Mouse (Mus musculus) intestine, postnatal 0 days (tissue): ENCODE measurements around the gene Ppp1r12b. TPM values are rescaled to one million over a fixed set of nuclear protein-coding genes. Genes with fewer than 3 reads are reported as not detected.

Experiments used
- ATAC-seq: fragments of 200-750 bp; cut with Nextera tagmentation; 2 replicates; pipeline ENCODE4 v1.8.0; 2017; ENCODE audit warnings: mild to moderate bottlenecking, moderate TSS enrichment, moderate library complexity
- H3K27ac ChIP-seq: fragments of 300-500 bp; sonication (generic); 2 replicates; pipeline ENCODE4 v1.5.1; 2014; ENCODE audit warnings: mild to moderate bottlenecking, low read depth, low read length, moderate library complexity
- H3K27me3 ChIP-seq: fragments of 300-500 bp; sonication (generic); replicated peaks from 2 replicates; pipeline ENCODE4 v1.6.1; 2014; ENCODE audit warnings: low read length, mixed read lengths; ENCODE audit not compliant: control insufficient read depth, insufficient read depth
- H3K36me3 ChIP-seq: fragments of 300-500 bp; sonication (generic); 2 replicates; pipeline ENCODE4 v1.6.1; 2014; ENCODE audit warnings: mild to moderate bottlenecking, moderate library complexity; ENCODE audit not compliant: control insufficient read depth, insufficient read depth
- H3K4me1 ChIP-seq: fragments of 300-500 bp; sonication (generic); replicated peaks from 2 replicates; pipeline ENCODE4 v1.6.1; 2014; ENCODE audit warnings: antibody characterized with exemption, low read length, mixed read lengths; ENCODE audit not compliant: control insufficient read depth, insufficient read depth
- H3K4me2 ChIP-seq: fragments of 300-500 bp; sonication (generic); replicated peaks from 2 replicates; pipeline ENCODE4 v1.6.1; 2014; ENCODE audit warnings: low read depth, mild to moderate bottlenecking, moderate library complexity
- H3K4me3 ChIP-seq: fragments of 300-500 bp; sonication (generic); 2 replicates; pipeline ENCODE4 v1.5.1; 2014; ENCODE audit warnings: low read depth, low read length
- H3K9ac ChIP-seq: fragments of 300-500 bp; sonication (generic); 2 replicates; pipeline ENCODE4 v1.6.1; 2014; ENCODE audit warnings: mild to moderate bottlenecking, low read depth, low read length
- H3K9me3 ChIP-seq: fragments of 300-500 bp; sonication (generic); 2 replicates; pipeline ENCODE4 v1.6.1; 2016; ENCODE audit warnings: mixed run types; ENCODE audit not compliant: control insufficient read depth
- CTCF ChIP-seq: sonication (generic); IDR thresholded peaks from 2 replicates; pipeline ENCODE4 v1.5.1; 2016; ENCODE audit warnings: low read depth, mild to moderate bottlenecking, control low read depth, antibody characterized with exemption, moderate library complexity
- WGBS: fragments of 180-500 bp; shearing (Covaris S2); extraction: QIAGEN DNeasy Blood & Tissue Kit; methylation state at CpG from one replicate; pipeline ENCODE4 v1.1.7; 2014; 5-methylcytosine and 5-hydroxymethylcytosine counted together
- polyA plus RNA-seq: library from polyadenylated mRNA; unstranded; fragments of >200 nt; fragmentation: Nextera tagmentation; extraction: Ambion mirVana; gene quantifications from 2 replicates; pipeline ENCODE4 v1.2.1, GENCODE M21; 2015

The Ppp1r12b gene
- polyA plus RNA-seq, 1 experiment from 2014 or later = 11.5 TPM

DNA sequence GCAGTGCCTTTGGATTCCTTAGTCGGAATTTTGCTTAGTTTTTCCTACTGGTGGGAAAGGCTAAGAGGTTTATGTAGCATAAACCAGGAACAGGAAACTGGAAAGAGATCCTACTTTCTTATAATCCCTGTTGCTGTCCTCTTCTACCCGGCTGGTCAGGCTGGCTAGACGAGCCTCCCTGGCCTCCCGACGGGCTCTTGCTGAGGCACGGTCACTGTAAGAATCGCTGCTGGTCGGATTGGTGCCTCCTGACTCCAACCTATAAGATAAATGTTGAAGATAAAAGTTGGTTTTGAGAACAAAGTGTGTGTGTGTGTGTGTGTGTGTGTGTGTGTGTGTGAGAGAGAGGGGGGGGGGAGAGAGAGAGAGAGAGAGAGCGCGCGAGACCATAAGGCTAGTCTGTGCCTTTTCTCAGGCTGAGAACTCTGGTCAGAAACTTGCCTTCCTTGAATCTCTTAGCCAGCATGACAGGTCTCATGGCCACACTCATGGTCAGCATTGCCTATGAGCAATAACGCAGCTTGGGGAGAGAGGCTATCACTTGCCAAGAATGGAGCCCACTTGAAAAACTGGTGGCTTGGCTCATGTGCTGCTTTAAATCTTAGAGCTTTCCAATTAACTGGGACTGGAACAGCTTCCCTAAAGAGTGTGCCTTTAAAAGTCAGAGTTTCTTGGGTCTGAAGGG lies 178.4 kb downstream of the Ppp1r12b start:
- no peaks in the 10 kb centered on the region; the same call in 1 of the 2 replicates for H3K4me1 ChIP-seq
- no peaks in the 10 kb centered on the region for H3K27me3 ChIP-seq
- peaks cover 10% of the 10 kb centered on the region for H3K36me3 ChIP-seq
- ATAC-seq = no peak
- H3K27ac ChIP-seq = no peak overlapping the region
- no peak overlapping the region for H3K9ac ChIP-seq
- no peak overlapping the region for H3K4me3 ChIP-seq
- no peaks in the 10 kb centered on the region for H3K9me3 ChIP-seq
- H3K4me2 ChIP-seq = no peak overlapping the region
- WGBS = 82% methylated on average over 12 of the region's 12 CpGs
- no peak for TF ChIP-seq CTCF

DNA sequence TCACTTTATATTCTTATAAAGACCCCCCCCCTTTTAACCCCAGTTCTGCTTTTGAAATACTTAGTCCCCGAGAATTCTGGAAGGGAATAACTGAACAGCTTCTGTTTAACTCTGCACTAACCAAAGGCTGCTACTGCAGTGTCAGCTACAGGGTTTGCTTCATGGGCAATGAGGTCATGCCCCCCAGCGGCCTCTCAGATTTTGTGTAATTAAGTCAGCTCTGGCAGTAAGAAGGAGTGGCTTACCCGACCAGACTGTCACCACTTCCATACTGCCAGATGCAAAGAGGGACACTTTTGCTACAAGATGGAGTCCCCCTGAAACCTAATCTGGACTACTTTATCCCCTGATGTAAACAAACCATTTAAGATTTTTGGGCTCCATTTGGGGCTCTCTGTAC lies 180.1 kb downstream of the Ppp1r12b start:
- Histone ChIP-seq H3K9ac (no peak overlapping the region), H3K4me1 (peaks cover 2% of the 10 kb centered on the region; the same call in 1 of the 2 replicates), H3K4me3 (no peak overlapping the region), H3K27ac (no peak overlapping the region), H3K36me3 (peaks cover 18% of the 10 kb centered on the region), H3K4me2 (no peak overlapping the region), H3K27me3 (no peaks in the 10 kb centered on the region), H3K9me3 (no peaks in the 10 kb centered on the region)
- 50% methylated on average over 3 of the region's 3 CpGs for WGBS
- ATAC-seq = no peak
- no peak for TF ChIP-seq CTCF

DNA sequence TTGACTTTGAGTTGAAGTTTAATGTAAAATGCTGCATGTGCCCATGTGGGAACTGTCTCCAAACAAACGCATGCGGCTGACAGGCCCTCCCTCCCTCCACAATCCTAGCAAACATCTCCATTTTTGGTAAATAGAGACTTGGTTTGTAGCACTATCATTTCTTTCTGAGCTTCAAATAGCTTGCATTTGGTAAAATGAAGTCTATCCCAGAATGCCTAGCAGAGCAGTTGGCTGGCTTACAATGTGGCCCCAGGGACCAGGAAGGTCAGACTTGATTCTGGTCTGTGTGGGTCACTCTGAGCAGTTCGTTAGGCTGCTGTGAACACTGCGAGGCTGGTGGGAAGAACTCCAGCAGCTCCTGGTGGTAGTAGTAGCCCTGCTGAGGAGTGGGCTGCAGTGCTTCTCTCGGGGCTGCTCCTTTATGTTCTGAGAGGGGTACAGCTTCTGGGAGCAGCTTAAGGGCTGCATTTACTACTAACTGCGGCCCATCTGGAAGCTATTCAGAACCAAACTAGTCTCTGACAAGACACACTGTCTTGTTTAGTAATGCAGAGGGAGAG lies 180.9 kb downstream of the Ppp1r12b start:
- peaks cover 2% of the 10 kb centered on the region; the same call in 1 of the 2 replicates for H3K4me1 ChIP-seq
- H3K9ac ChIP-seq = no peak overlapping the region
- H3K27ac ChIP-seq = peak overlapping the region; percentile 54; the same call in 1 of the 2 replicates
- ATAC-seq = no peak
- no peak overlapping the region for H3K4me2 ChIP-seq
- H3K27me3 ChIP-seq = no peaks in the 10 kb centered on the region
- peak; percentile 20; the same call in 1 of the 2 replicates for TF ChIP-seq CTCF
- peaks cover 21% of the 10 kb centered on the region for H3K36me3 ChIP-seq
- no peaks in the 10 kb centered on the region for H3K9me3 ChIP-seq
- no peak overlapping the region for H3K4me3 ChIP-seq
- 57% methylated on average over 6 of the region's 6 CpGs for WGBS

DNA sequence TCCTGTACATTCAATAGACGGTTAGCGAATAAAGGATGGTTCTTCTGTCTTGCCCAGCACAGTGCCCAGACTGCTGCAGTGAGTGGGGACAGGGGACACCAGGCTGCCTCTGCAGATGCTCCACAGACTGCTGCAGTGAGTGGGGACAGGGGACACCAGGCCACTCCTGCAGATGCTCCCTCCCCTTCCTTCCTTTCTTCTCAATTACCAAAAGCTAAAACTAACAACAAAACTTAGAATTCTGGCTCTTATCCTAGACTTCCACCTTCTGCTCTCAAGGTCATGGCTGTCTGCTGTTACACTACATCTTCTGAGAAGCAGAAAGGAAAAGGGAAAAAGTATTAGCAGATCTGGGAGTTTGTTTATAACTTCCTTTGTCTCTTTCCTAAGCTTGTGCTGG lies 181.5 kb downstream of the Ppp1r12b start:
- WGBS = 67% methylated on average over 2 of the region's 2 CpGs
- Histone ChIP-seq H3K9ac (no peak overlapping the region), H3K9me3 (no peaks in the 10 kb centered on the region), H3K4me3 (no peak overlapping the region), H3K4me1 (peaks cover 2% of the 10 kb centered on the region; the same call in 1 of the 2 replicates), H3K36me3 (peaks cover 21% of the 10 kb centered on the region), H3K4me2 (no peak overlapping the region), H3K27me3 (no peaks in the 10 kb centered on the region), H3K27ac (peak overlapping the region; percentile 54; the same call in 1 of the 2 replicates)
- ATAC-seq = no peak
- no peak for TF ChIP-seq CTCF

DNA sequence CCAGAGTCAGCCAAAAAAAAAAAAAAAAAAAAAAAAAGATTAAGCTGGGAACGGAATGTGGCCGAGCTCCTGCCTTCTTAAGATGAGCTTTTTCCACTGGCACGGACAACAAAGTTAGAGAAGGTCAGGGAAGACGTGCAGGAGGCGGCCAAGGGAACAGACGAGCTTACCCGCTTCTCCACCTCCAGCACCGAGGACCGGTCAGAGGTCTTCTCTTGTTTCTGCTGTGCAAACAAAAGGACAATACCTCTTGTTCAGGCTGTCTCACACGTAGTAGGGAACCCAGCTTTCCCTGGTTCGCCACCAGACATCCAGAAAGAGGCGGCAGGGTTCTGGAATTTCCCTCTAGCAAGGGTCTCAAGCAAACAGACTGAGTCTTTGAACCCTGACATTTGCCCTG lies 182.5 kb downstream of the Ppp1r12b start:
- Histone ChIP-seq H3K9me3 (no peaks in the 10 kb centered on the region), H3K4me1 (peaks cover 2% of the 10 kb centered on the region; the same call in 1 of the 2 replicates), H3K4me3 (no peak overlapping the region), H3K27ac (peak overlapping the region; percentile 35; the same call in 1 of the 2 replicates), H3K9ac (no peak overlapping the region), H3K4me2 (no peak overlapping the region), H3K36me3 (peaks cover 21% of the 10 kb centered on the region), H3K27me3 (no peaks in the 10 kb centered on the region)
- no peak for ATAC-seq
- no peak for TF ChIP-seq CTCF
- WGBS = 31% methylated on average over 12 of the region's 12 CpGs

DNA sequence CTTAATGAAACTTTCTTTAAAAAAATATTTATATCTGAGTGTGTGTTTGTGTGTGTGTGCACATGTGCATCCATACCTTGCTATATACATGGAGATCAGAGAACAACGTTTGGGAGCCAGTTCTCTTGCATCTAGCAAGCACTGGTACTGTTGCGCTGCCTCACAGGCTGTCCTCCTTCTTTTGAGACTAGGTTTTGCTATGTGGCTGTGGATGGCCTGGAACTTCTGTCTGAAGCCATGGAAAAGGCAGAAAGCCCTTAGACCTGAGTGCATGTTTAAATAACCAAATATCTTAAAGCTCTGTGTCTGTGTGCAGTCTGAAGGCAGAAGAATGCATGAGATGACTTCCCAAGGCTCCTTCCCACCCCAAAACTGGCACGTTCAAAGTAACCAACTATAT lies 182.9 kb downstream of the Ppp1r12b start:
- Histone ChIP-seq H3K27me3 (no peaks in the 10 kb centered on the region), H3K4me1 (peaks cover 2% of the 10 kb centered on the region; the same call in 1 of the 2 replicates), H3K4me2 (no peak overlapping the region), H3K27ac (no peak overlapping the region), H3K4me3 (no peak overlapping the region), H3K9ac (no peak overlapping the region), H3K36me3 (peaks cover 21% of the 10 kb centered on the region), H3K9me3 (no peaks in the 10 kb centered on the region)
- WGBS = 72% methylated on average over 3 of the region's 3 CpGs
- TF ChIP-seq CTCF = no peak
- no peak for ATAC-seq
